Mouse (Mus musculus) urinary bladder, postnatal 10 days (tissue): Measurements from ENCODE around the gene Nptn.

Experiments
- DNase-seq: peaks from one replicate; pipeline ENCODE4 v3.0.0; 2022; ENCODE audit warnings: low spot score

Gene Nptn

GRCm38 (mm10) chr9:58698486-58698885 lies 116.4 kb downstream of the Nptn start:
- DNase-seq: no peak

DNA sequence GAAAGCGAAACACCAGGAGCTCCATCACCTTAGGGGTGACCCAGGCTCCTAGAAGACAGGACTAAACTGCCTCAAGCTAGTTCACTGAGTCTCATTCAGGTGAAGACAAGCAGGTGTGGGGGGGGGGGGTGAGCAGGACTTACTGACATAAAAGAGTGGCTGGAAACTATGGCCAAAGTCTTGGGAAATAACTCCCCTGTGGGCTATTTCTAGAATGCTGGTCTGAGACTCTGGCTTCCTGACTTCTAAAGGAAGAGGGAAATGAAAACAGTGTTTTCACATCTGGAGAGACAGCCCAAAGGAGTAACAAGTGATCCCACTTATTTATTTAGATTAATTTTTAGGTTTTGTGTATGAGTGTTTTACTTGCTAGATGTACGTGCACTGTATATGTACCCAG lies 119.7 kb downstream of the Nptn start:
- no peak for DNase-seq

DNA sequence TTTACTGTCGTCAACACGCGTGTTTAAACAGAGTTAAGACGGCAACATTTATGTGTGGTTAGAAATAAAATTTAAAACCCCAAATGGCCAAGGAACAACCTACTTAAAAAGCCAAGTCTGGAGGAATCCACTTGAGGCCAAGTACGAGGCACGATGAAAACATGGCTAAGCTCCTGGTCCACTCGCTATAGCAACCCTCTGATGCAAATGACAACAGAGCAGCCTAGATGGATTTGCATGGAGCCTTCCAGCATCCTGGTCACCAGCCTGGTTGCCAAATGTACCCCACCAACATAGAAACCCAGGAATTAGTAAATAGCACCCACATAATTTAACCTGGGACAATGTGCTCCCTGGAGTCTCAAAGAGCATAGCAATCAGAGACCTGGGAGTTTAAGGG lies 121.7 kb downstream of the Nptn start:
- no peak for DNase-seq

GRCm38 (mm10) chr9:58706024-58706423 lies 124.0 kb downstream of the Nptn start:
- DNase-seq: no peak
